Mouse (Mus musculus) layer of hippocampus, adult 11-12 months (tissue): Measurements from ENCODE around the gene Slc19a1.
A peak's percentile ranks its signal among the peaks of the same experiment; 100 is the strongest.

Experiments used
- DNase-seq: peaks from one replicate; pipeline ENCODE4 v3.0.0; 2022; ENCODE audit warnings: low spot score

The Slc19a1 gene

GRCm38 (mm10) chr10:77033323-77034025, 1.4 kb downstream of the Slc19a1 start:
- DNase-seq, result peak; percentile 65

GRCm38 (mm10) chr10:77035487-77035886, 3.4 kb downstream of the Slc19a1 start:
- DNase-seq, result peak; percentile 42

GRCm38 (mm10) chr10:77038579-77039174, 6.6 kb downstream of the Slc19a1 start:
- no peak for DNase-seq

- no peak for DNase-seq
Measured at GRCm38 (mm10) chr10:77048196-77048595, 16.2 kb downstream of the Slc19a1 start.

GRCm38 (mm10) chr10:77048606-77049005, 16.6 kb downstream of the Slc19a1 start:
- DNase-seq, result no peak

GRCm38 (mm10) chr10:77056768-77057167, 24.7 kb downstream of the Slc19a1 start:
- no peak for DNase-seq

- no peak for DNase-seq
Measured at GRCm38 (mm10) chr10:77061426-77061825, 29.4 kb downstream of the Slc19a1 start.

- no peak for DNase-seq
Measured at GRCm38 (mm10) chr10:77062393-77063010, 30.5 kb downstream of the Slc19a1 start.

- no peak for DNase-seq
Measured at GRCm38 (mm10) chr10:77064239-77064638, 32.2 kb downstream of the Slc19a1 start.

GRCm38 (mm10) chr10:77064659-77065058, 32.6 kb downstream of the Slc19a1 start:
- no peak for DNase-seq

GRCm38 (mm10) chr10:77068469-77068868, 36.4 kb downstream of the Slc19a1 start:
- DNase-seq, result no peak

GRCm38 (mm10) chr10:77070072-77070471, 38.0 kb downstream of the Slc19a1 start:
- DNase-seq, result peak; percentile 50

- no peak for DNase-seq
Measured at GRCm38 (mm10) chr10:77074276-77074974, 42.4 kb downstream of the Slc19a1 start.

- DNase-seq, result no peak
Measured at GRCm38 (mm10) chr10:77078456-77078855, 46.4 kb downstream of the Slc19a1 start.

- DNase-seq, result no peak
Measured at GRCm38 (mm10) chr10:77078961-77079360, 46.9 kb downstream of the Slc19a1 start.

GRCm38 (mm10) chr10:77082453-77082852, 50.4 kb downstream of the Slc19a1 start:
- peak; percentile 78 for DNase-seq

- DNase-seq, result no peak
Measured at GRCm38 (mm10) chr10:77082921-77083320, 50.9 kb downstream of the Slc19a1 start.

GRCm38 (mm10) chr10:77084568-77084967, 52.5 kb downstream of the Slc19a1 start:
- no peak for DNase-seq

- DNase-seq, result no peak
Measured at GRCm38 (mm10) chr10:77089336-77089735, 57.3 kb downstream of the Slc19a1 start.

GRCm38 (mm10) chr10:77090063-77090462, 58.0 kb downstream of the Slc19a1 start:
- DNase-seq, result no peak

GRCm38 (mm10) chr10:77091538-77092097, 59.6 kb downstream of the Slc19a1 start:
- no peak for DNase-seq

GRCm38 (mm10) chr10:77093817-77094216, 61.8 kb downstream of the Slc19a1 start:
- DNase-seq, result peak; percentile 31
